Mouse (Mus musculus) limb, embryonic 14.5 days (tissue): Measurements from ENCODE around the gene Gm43951. TPM values are rescaled to one million over a fixed set of nuclear protein-coding genes. Genes with fewer than 3 reads are reported as not detected.

Experiments used
- ATAC-seq: fragments of 200-750 bp; cut with Nextera tagmentation; 2 replicates; pipeline ENCODE4 v1.8.0; 2017; ENCODE audit warnings: low read depth, moderate number of reproducible peaks, moderate TSS enrichment; ENCODE audit not compliant: low FRiP score
- DNase-seq: peaks from one replicate; pipeline ENCODE4 v3.0.0-alpha.2; 2015; ENCODE audit warnings: low spot score
- H3K27ac ChIP-seq: fragments of 300-500 bp; sonication (generic); replicated peaks from 2 replicates; pipeline ENCODE4 v1.5.1; 2014; ENCODE audit warnings: low read depth, mild to moderate bottlenecking, low read length, moderate library complexity, mixed read lengths
- H3K27me3 ChIP-seq: fragments of 300-500 bp; sonication (generic); 2 replicates; pipeline ENCODE4 v1.6.1; 2014; ENCODE audit warnings: low read length, mixed read lengths; ENCODE audit not compliant: control insufficient read depth, insufficient read depth
- H3K36me3 ChIP-seq: fragments of 300-500 bp; sonication (generic); 2 replicates; pipeline ENCODE4 v1.6.1; 2014; ENCODE audit warnings: mild to moderate bottlenecking, low read length, moderate library complexity, mixed read lengths; ENCODE audit not compliant: control insufficient read depth, insufficient read depth
- H3K4me1 ChIP-seq: fragments of 300-500 bp; sonication (generic); 2 replicates; pipeline ENCODE4 v1.6.1; 2014; ENCODE audit warnings: antibody characterized with exemption, low read length, mixed read lengths; ENCODE audit not compliant: control insufficient read depth, insufficient read depth
- H3K4me2 ChIP-seq: fragments of 300-500 bp; sonication (generic); replicated peaks from 2 replicates; pipeline ENCODE4 v1.6.1; 2014; ENCODE audit warnings: low read depth, mild to moderate bottlenecking, low read length, moderate library complexity; ENCODE audit not compliant: severe bottlenecking
- H3K4me3 ChIP-seq: fragments of 300-500 bp; sonication (generic); replicated peaks from 2 replicates; pipeline ENCODE4 v1.5.1; 2014; ENCODE audit warnings: low read length
- H3K9ac ChIP-seq: fragments of 300-500 bp; sonication (generic); 2 replicates; pipeline ENCODE4 v1.6.1; 2014; ENCODE audit warnings: mild to moderate bottlenecking, low read depth, low read length, moderate library complexity; ENCODE audit not compliant: severe bottlenecking
- H3K9me3 ChIP-seq: fragments of 300-500 bp; sonication (generic); 2 replicates; pipeline ENCODE4 v1.6.1; 2016; ENCODE audit warnings: low read length; ENCODE audit not compliant: control insufficient read depth
- POLR2A ChIP-seq: fragments of 200-500 bp; IDR thresholded peaks from 2 replicates; pipeline ENCODE4 v1.8.0; 2012; ENCODE audit warnings: inconsistent platforms, mild to moderate bottlenecking, moderate library complexity, borderline replicate concordance; ENCODE audit not compliant: insufficient read depth, insufficient read length; ENCODE audit errors: extremely low read depth
- WGBS: fragments of 180-500 bp; shearing (Covaris S2); extraction: QIAGEN DNeasy Blood & Tissue Kit; methylation state at CpG from one replicate; pipeline ENCODE4 v1.1.7; 2014; 5-methylcytosine and 5-hydroxymethylcytosine counted together
- polyA plus RNA-seq, 2 experiments: library from polyadenylated mRNA; depleted of rRNA in 1 of 2; stranded (reverse) in 1 of 2; unstranded in 1 of 2; fragments of >200 nt; fragmentation: Nextera tagmentation in 1 of 2; extraction: Ambion mirVana in 1 of 2; gene quantifications; 2 replicates each; pipeline versions ENCODE4 v1.2.1 to v1.2.3; 2012 to 2014

Gm43951 gene
- 1.7 and 2.4 TPM in 2 replicates for polyA plus RNA-seq (2012; rRNA removed)
- polyA plus RNA-seq (2014; fragmentation: Nextera tagmentation; extraction: Ambion mirVana): 0.12 TPM in 1 of 2 replicates, not detected in the other

DNA sequence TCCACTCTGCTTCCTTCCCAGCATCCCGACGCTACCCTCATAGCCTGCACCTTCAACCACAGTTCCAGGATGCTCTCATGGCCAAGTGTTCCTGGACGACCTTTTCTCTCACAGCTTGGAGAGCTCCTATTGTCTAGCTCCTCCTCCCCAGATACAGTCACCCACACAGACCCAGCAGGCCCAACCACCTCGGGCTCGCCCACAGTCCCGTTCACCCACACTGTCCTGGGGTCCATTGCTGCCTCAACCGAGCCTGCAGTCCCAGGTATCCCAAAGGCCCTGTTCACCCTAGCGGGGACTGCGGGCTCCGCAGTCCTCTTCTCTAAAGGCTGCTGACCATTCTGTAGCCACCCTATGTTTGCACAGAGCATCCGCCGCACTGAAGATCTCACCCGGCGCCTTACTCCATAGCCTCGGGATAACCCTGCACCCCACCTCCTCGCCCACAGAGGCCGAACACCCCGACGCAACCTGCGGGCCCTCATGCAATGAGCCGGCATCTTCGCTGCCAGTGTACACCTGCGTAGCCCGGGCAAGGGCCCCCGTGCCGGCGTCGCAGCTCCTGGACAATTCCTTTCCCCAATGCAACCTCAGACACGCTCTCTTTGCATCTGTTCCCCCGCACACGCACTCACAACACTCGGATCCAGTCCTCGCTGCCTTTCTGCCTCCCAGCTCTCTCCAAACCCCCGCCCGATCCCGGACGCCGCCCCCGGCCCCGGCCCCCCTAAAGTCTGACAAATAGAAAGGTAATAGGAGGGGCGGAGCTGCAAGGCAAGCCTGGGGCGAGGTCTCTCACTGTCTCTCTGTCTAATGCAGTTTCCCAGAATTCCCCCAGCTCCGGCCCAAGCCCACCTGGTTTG lies at the start of gene Gm43951:
Gm43951 (minus strand) TSS at position 500 of the 863 bp plus-strand sequence.
- peak within 1 kb of the TSS; percentile 73 for H3K27ac ChIP-seq
- H3K4me1 ChIP-seq: peaks cover 12% of the 10 kb centered on the region
- H3K4me2 ChIP-seq: peak within 1 kb of the TSS; percentile 88
- DNase-seq: no peak
- TF ChIP-seq POLR2A: 0 out of 2 replicates have a peak, but pooled peaks have one; percentile 24
- peak within 1 kb of the TSS; percentile 80 for H3K4me3 ChIP-seq
- WGBS: 4% methylated on average over 43 of the region's 43 CpGs
- H3K27me3 ChIP-seq: no peaks in the 10 kb centered on the region
- H3K9ac ChIP-seq: peak within 1 kb of the TSS; percentile 74
- peak; percentile 13; the same call in 1 of the 2 replicates for ATAC-seq
- peaks cover 25% of the 10 kb centered on the region for H3K36me3 ChIP-seq
- no peaks in the 10 kb centered on the region for H3K9me3 ChIP-seq

DNA sequence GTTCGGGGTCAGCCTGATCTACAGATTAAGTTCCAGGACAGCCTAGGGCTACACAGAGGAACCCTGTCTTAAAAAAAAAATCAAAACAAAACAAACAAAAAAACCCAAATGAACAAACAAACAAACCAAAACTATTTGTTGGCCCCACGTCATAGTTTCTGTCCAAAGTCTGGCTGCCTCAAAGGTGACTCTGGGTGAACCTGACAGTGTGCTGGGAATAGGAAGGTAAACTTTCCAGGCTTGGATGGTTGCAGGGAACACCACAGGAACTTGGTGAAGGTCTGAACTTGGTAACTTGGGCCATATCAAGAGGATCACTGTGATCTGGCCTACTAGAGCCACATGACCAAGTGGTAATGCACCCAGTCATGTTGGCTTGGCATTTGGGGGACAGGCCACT lies 49.8 kb upstream of the Gm43951 start:
- Histone ChIP-seq H3K9ac (no peak overlapping the region), H3K27me3 (no peaks in the 10 kb centered on the region), H3K36me3 (no peaks in the 10 kb centered on the region), H3K4me3 (no peak overlapping the region), H3K27ac (no peak overlapping the region), H3K4me1 (no peaks in the 10 kb centered on the region), H3K4me2 (no peak overlapping the region), H3K9me3 (no peaks in the 10 kb centered on the region)
- no peak for TF ChIP-seq POLR2A
- DNase-seq (no peak), ATAC-seq (no peak)
- WGBS: 81% methylated on average over 2 of the region's 2 CpGs

DNA sequence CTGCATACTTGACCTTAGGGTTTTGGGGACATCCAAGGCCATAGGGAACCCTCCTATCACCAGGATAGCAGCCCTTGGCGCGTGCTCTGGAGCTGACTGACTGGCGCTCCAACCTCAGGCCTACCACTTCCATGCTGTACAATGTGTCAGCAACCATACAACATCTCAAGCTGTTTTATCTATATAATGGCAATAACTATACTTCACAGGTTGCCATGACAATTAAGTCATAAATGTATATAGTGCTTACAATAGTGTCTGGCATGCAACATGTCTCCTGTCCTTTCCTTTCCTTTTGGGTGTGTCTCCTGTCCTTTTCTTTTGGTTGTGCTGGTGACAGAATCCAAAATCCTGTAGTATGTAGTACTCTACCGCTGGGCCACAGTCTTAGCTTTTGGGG lies 49.0 kb upstream of the Gm43951 start:
- WGBS: 93% methylated on average over 4 of the region's 4 CpGs
- Histone ChIP-seq H3K4me2 (no peak overlapping the region), H3K36me3 (no peaks in the 10 kb centered on the region), H3K4me3 (no peak overlapping the region), H3K9me3 (no peaks in the 10 kb centered on the region), H3K27me3 (no peaks in the 10 kb centered on the region), H3K9ac (no peak overlapping the region), H3K4me1 (no peaks in the 10 kb centered on the region), H3K27ac (no peak overlapping the region)
- DNase-seq: no peak
- ATAC-seq: no peak
- no peak for TF ChIP-seq POLR2A

GRCm38 (mm10) chr11:72245196-72245753 lies 38.6 kb upstream of the Gm43951 start:
- Histone ChIP-seq H3K27me3 (no peaks in the 10 kb centered on the region), H3K36me3 (no peaks in the 10 kb centered on the region), H3K9me3 (no peaks in the 10 kb centered on the region), H3K4me1 (no peaks in the 10 kb centered on the region), H3K27ac (no peak overlapping the region), H3K4me3 (no peak overlapping the region), H3K9ac (no peak overlapping the region), H3K4me2 (no peak overlapping the region)
- WGBS: 52% methylated on average over 8 of the region's 8 CpGs
- DNase-seq: no peak
- no peak for TF ChIP-seq POLR2A
- ATAC-seq: no peak

- Histone ChIP-seq H3K9ac (no peak overlapping the region), H3K27ac (no peak overlapping the region), H3K4me2 (no peak overlapping the region), H3K36me3 (no peaks in the 10 kb centered on the region), H3K9me3 (no peaks in the 10 kb centered on the region), H3K27me3 (no peaks in the 10 kb centered on the region), H3K4me3 (no peak overlapping the region), H3K4me1 (no peaks in the 10 kb centered on the region)
- 69% methylated on average over 4 of the region's 4 CpGs for WGBS
- no peak for TF ChIP-seq POLR2A
- no peak for DNase-seq
- ATAC-seq: no peak
Measured at GRCm38 (mm10) chr11:72240062-72240860, 33.6 kb upstream of the Gm43951 start.
